Mouse (Mus musculus) mature B cell (primary cell): Measurements from ENCODE around the gene Lamc3.
"Not testable (repeated sequence)": the region's sequence is repeated elsewhere in the genome, so short reads cannot be mapped to it uniquely, and the experiment has no call there.

Source experiments
- in situ Hi-C: fragments of 300-500 bp; cut with MboI; formaldehyde crosslinking; loops from 2 replicates; pipeline ENCODE4 v1.14.3; 2019

The Lamc3 gene

GRCm38 (mm10) chr2:31876446-31876845 is 10.6 kb upstream of the Lamc3 start:
- in situ Hi-C loops: no loop called here

GRCm38 (mm10) chr2:31878610-31879009 is 8.5 kb upstream of the Lamc3 start:
- in situ Hi-C loops: no loop called here

- in situ Hi-C loops: loop anchor here (10.0 kb wide), 1 partner anchor 66 kb away; the partner anchor contains the start of gene Qrfp
These were observed 6.2 kb upstream of the Lamc3 start for GRCm38 (mm10) chr2:31880868-31881267.

GRCm38 (mm10) chr2:31883061-31883460 is 4.0 kb upstream of the Lamc3 start:
- in situ Hi-C loops: loop anchor here (10.0 kb wide), 1 partner anchor 68 kb away; the partner anchor contains the start of gene Qrfp

- in situ Hi-C loops: loop anchor here (10.0 kb wide), 1 partner anchor 70 kb away; the partner anchor contains the start of gene Qrfp
These were observed 2.3 kb upstream of the Lamc3 start for GRCm38 (mm10) chr2:31884806-31885205.

- in situ Hi-C loops: loop anchor here (10.0 kb wide), 1 partner anchor 74 kb away; the partner anchor contains the start of gene Qrfp
These were observed 1.8 kb downstream of the Lamc3 start for GRCm38 (mm10) chr2:31888871-31889270.

GRCm38 (mm10) chr2:31891219-31891618 is 4.1 kb downstream of the Lamc3 start:
- in situ Hi-C loops: no loop called here

GRCm38 (mm10) chr2:31893110-31893669 is 6.1 kb downstream of the Lamc3 start:
- in situ Hi-C loops: no loop called here

GRCm38 (mm10) chr2:31894221-31894870 is 7.3 kb downstream of the Lamc3 start:
- in situ Hi-C loops: no loop called here

GRCm38 (mm10) chr2:31900932-31901331 is 13.8 kb downstream of the Lamc3 start:
- in situ Hi-C loops: no loop called here

- in situ Hi-C loops: no loop called here
These were observed 14.7 kb downstream of the Lamc3 start for GRCm38 (mm10) chr2:31901659-31902362.

GRCm38 (mm10) chr2:31904089-31904488 is 17.0 kb downstream of the Lamc3 start:
- in situ Hi-C loops: no loop called here

- in situ Hi-C loops: no loop called here
These were observed 17.5 kb downstream of the Lamc3 start for GRCm38 (mm10) chr2:31904622-31905021.

GRCm38 (mm10) chr2:31905682-31906081 is 18.6 kb downstream of the Lamc3 start:
- in situ Hi-C loops: no loop called here

- in situ Hi-C loops: no loop called here
These were observed 19.3 kb downstream of the Lamc3 start for GRCm38 (mm10) chr2:31906407-31906806.

- in situ Hi-C loops: no loop called here
These were observed 25.5 kb downstream of the Lamc3 start for GRCm38 (mm10) chr2:31912575-31912974.

- in situ Hi-C loops: not testable (repeated sequence)
These were observed 27.1 kb downstream of the Lamc3 start for GRCm38 (mm10) chr2:31914213-31914612.

GRCm38 (mm10) chr2:31915112-31915511 is 28.0 kb downstream of the Lamc3 start:
- in situ Hi-C loops: no loop called here

- in situ Hi-C loops: no loop called here
These were observed 30.5 kb downstream of the Lamc3 start for GRCm38 (mm10) chr2:31917636-31918035.

GRCm38 (mm10) chr2:31923645-31924044 is 36.6 kb downstream of the Lamc3 start:
- in situ Hi-C loops: no loop called here

GRCm38 (mm10) chr2:31924811-31925210 is 37.7 kb downstream of the Lamc3 start:
- in situ Hi-C loops: no loop called here

GRCm38 (mm10) chr2:31925936-31926335 is 38.8 kb downstream of the Lamc3 start:
- in situ Hi-C loops: no loop called here

GRCm38 (mm10) chr2:31929664-31930063 is 42.6 kb downstream of the Lamc3 start:
- in situ Hi-C loops: no loop called here
